Mouse (Mus musculus) mesoderm, embryonic 11.5 days (tissue): ENCODE measurements around the gene Bco2.

ENCODE experiments used
- DNase-seq: peaks from one replicate; pipeline ENCODE4 v3.0.0-alpha.2; 2012; ENCODE audit warnings: low read depth, low spot score

The Bco2 gene

GRCm38 (mm10) chr9:50555094-50555446 is at the start of gene Bco2:
Gene Bco2, minus strand, starts transcription at chr9:50555181.
- DNase-seq: no peak

- DNase-seq: no peak
These were observed 49.4 kb upstream of the Bco2 start for GRCm38 (mm10) chr9:50604338-50604737.

GRCm38 (mm10) chr9:50603998-50604324 is 49.0 kb upstream of the Bco2 start:
- DNase-seq: no peak

- DNase-seq: peak; percentile 97
These were observed 48.4 kb upstream of the Bco2 start, which contains the start of the genes Sdhd and Timm8b for GRCm38 (mm10) chr9:50603189-50603997. Gene Sdhd, minus strand, starts transcription at chr9:50603812. Gene Timm8b, plus strand, starts transcription at chr9:50603910.

GRCm38 (mm10) chr9:50602055-50602845 is 47.3 kb upstream of the Bco2 start:
- DNase-seq: no peak

- no peak for DNase-seq
These were observed 46.6 kb upstream of the Bco2 start for GRCm38 (mm10) chr9:50601536-50601935.

- DNase-seq: no peak
These were observed 42.0 kb upstream of the Bco2 start for GRCm38 (mm10) chr9:50596973-50597372.

- DNase-seq: no peak
These were observed 39.9 kb upstream of the Bco2 start for GRCm38 (mm10) chr9:50594794-50595417.

GRCm38 (mm10) chr9:50593544-50593943 is 38.6 kb upstream of the Bco2 start:
- DNase-seq: peak; percentile 40

GRCm38 (mm10) chr9:50592955-50593354 is 38.0 kb upstream of the Bco2 start:
- no peak for DNase-seq

- no peak for DNase-seq
These were observed 36.0 kb upstream of the Bco2 start for GRCm38 (mm10) chr9:50590856-50591518.

GRCm38 (mm10) chr9:50586955-50587354 is 32.0 kb upstream of the Bco2 start:
- DNase-seq: no peak

- DNase-seq: no peak
These were observed 30.3 kb upstream of the Bco2 start for GRCm38 (mm10) chr9:50585145-50585818.

GRCm38 (mm10) chr9:50580370-50580769 is 25.4 kb upstream of the Bco2 start:
- no peak for DNase-seq

GRCm38 (mm10) chr9:50569599-50570525 is 14.9 kb upstream of the Bco2 start:
- no peak for DNase-seq

GRCm38 (mm10) chr9:50567881-50568280 is 12.9 kb upstream of the Bco2 start:
- no peak for DNase-seq

- no peak for DNase-seq
These were observed 12.4 kb upstream of the Bco2 start for GRCm38 (mm10) chr9:50567372-50567771.

GRCm38 (mm10) chr9:50565940-50566339 is 11.0 kb upstream of the Bco2 start:
- no peak for DNase-seq

GRCm38 (mm10) chr9:50565173-50565572 is 10.2 kb upstream of the Bco2 start:
- no peak for DNase-seq

GRCm38 (mm10) chr9:50561918-50562360 is 7.0 kb upstream of the Bco2 start:
- no peak for DNase-seq
